Mouse (Mus musculus) left cerebral cortex, postnatal 25 days (tissue): Measurements from ENCODE around the gene Tnnc1. TPM values are rescaled to one million over a fixed set of nuclear protein-coding genes. Genes with fewer than 3 reads are reported as not detected.

Experiments
- DNase-seq, 2 experiments: peaks; one replicate each; pipeline ENCODE4 v3.0.0; 2022; ENCODE audit warnings: low spot score in 2 of 2, mixed read lengths in 1 of 2
- intact Hi-C: fragments of 180-260 bp; cut with DNase I; formaldehyde crosslinking; loops from one replicate; pipeline ENCODE4 v1.15.1; 2025
- total RNA-seq, 2 experiments: library from RNA; stranded (reverse); gene quantifications; 2 replicates each; pipeline ENCODE4 v1.2.3; 2021

The Tnnc1 gene
- total RNA-seq, 2 experiments from 2014 or later = 65.9 to 79.1 TPM

- intact Hi-C loops = loop anchor here (1.0 to 2.0 kb wide), 2 partner anchors 44 to 78 kb away; partner anchors contain the start of genes Bap1, Phf7 and Smim4
- DNase-seq = peak; percentile 96
Observed at GRCm38 (mm10) chr14:31206472-31206981, 1.6 kb upstream of the Tnnc1 start.

- DNase-seq = peak in 1 of 2 experiments; percentile 50
- intact Hi-C loops = loop anchor here (2.0 kb wide), 1 partner anchor 44 kb away; the partner anchor contains the start of genes Bap1 and Phf7
Observed at GRCm38 (mm10) chr14:31207070-31207830, 862 bp upstream of the Tnnc1 start.

- intact Hi-C loops = no loop called here
Observed at GRCm38 (mm10) chr14:31209133-31209557, 1.0 kb downstream of the Tnnc1 start.

GRCm38 (mm10) chr14:31211854-31212253 lies 3.7 kb downstream of the Tnnc1 start:
- DNase-seq = no peak
- intact Hi-C loops = no loop called here

More at GRCm38 (mm10) chr14:31209133-31209557, 1.0 kb downstream of the Tnnc1 start:
- no peak for DNase-seq

- no peak for DNase-seq
- intact Hi-C loops = no loop called here
Observed at GRCm38 (mm10) chr14:31212499-31212898, 4.4 kb downstream of the Tnnc1 start.

- DNase-seq = no peak
- intact Hi-C loops = no loop called here
Observed at GRCm38 (mm10) chr14:31213868-31214267, 5.8 kb downstream of the Tnnc1 start.

- intact Hi-C loops = loop anchor here (1.0 to 5.0 kb wide), 3 partner anchors 20 to 123 kb away; partner anchors contain the start of genes Capn7 and Dnah1
Observed at GRCm38 (mm10) chr14:31214684-31215083, 6.6 kb downstream of the Tnnc1 start.

GRCm38 (mm10) chr14:31215157-31216002 lies 7.3 kb downstream of the Tnnc1 start:
- intact Hi-C loops = loop anchor here (1.0 to 5.0 kb wide), 4 partner anchors 16 to 122 kb away; partner anchors contain the start of genes Capn7 and Dnah1
- DNase-seq = peak; percentile 56 to 59

More at GRCm38 (mm10) chr14:31214684-31215083, 6.6 kb downstream of the Tnnc1 start:
- no peak for DNase-seq

GRCm38 (mm10) chr14:31216846-31217245 lies 8.7 kb downstream of the Tnnc1 start, which contains the start of gene Nisch:
Gene Nisch (minus strand): TSS chr14:31216946.
- no peak for DNase-seq
- intact Hi-C loops = loop anchor here (1.0 to 5.0 kb wide), 3 partner anchors 14 to 120 kb away; partner anchors contain the start of genes Capn7 and Dnah1

GRCm38 (mm10) chr14:31217666-31218065 lies 9.6 kb downstream of the Tnnc1 start, which contains the start of gene Sema3g:
Gene Sema3g (plus strand): TSS chr14:31217860.
- no peak for DNase-seq
- intact Hi-C loops = loop anchor here (5.0 kb wide), 2 partner anchors 105 to 120 kb away; partner anchors contain the start of genes Capn7 and Dnah1

GRCm38 (mm10) chr14:31226978-31227377 lies 18.9 kb downstream of the Tnnc1 start:
- DNase-seq = peak; percentile 42 to 66
- intact Hi-C loops = no loop called here

GRCm38 (mm10) chr14:31228234-31228633 lies 20.1 kb downstream of the Tnnc1 start:
- no peak for DNase-seq
- intact Hi-C loops = no loop called here

- intact Hi-C loops = no loop called here
- no peak for DNase-seq
Observed at GRCm38 (mm10) chr14:31230442-31230841, 22.3 kb downstream of the Tnnc1 start.

GRCm38 (mm10) chr14:31232404-31233069 lies 24.4 kb downstream of the Tnnc1 start:
- DNase-seq = no peak
- intact Hi-C loops = no loop called here

GRCm38 (mm10) chr14:31233070-31233995 lies 25.2 kb downstream of the Tnnc1 start:
- DNase-seq = no peak
- intact Hi-C loops = no loop called here

GRCm38 (mm10) chr14:31233996-31234591 lies 26.0 kb downstream of the Tnnc1 start:
- intact Hi-C loops = loop anchor here (1.0 kb wide), 1 partner anchor 19 kb away; no protein-coding TSS in a partner anchor

GRCm38 (mm10) chr14:31237101-31237882 lies 29.2 kb downstream of the Tnnc1 start:
- intact Hi-C loops = no loop called here
- no peak for DNase-seq

More at GRCm38 (mm10) chr14:31233996-31234591, 26.0 kb downstream of the Tnnc1 start:
- peak; percentile 79 to 83 for DNase-seq
